Mouse (Mus musculus) olfactory bulb, adult 2 months (tissue): ENCODE data around the gene Pld1.

ENCODE experiments used
- CTCF ChIP-seq: fragments of 200-500 bp; IDR thresholded peaks from 2 replicates; pipeline ENCODE4 v1.5.1; 2012; ENCODE audit warnings: low read depth, mild to moderate bottlenecking, low read length, moderate library complexity; ENCODE audit not compliant: insufficient read depth
- POLR2A ChIP-seq: fragments of 200-500 bp; IDR thresholded peaks from 2 replicates; pipeline ENCODE4 v1.6.1; 2012; ENCODE audit warnings: mild to moderate bottlenecking, low read depth, low read length, moderate library complexity; ENCODE audit not compliant: insufficient read depth

GRCm38 (mm10) chr3:28091296-28091695, 152.8 kb downstream of the Pld1 start:
- no peak for TF ChIP-seq POLR2A
- no peak for TF ChIP-seq CTCF
